Mouse (Mus musculus) embryo, embryonic 11 days (tissue): ENCODE results near the gene Iars2.
"Not testable (repeated sequence)": the region's sequence is repeated elsewhere in the genome, so short reads cannot be mapped to it uniquely, and the experiment has no call there.

ENCODE experiments used
- DNase-seq: peaks from one replicate; pipeline ENCODE4 v3.0.0-alpha.2; 2015

Iars2 gene

GRCm38 (mm10) chr1:185331364-185331763 is 2.2 kb upstream of the Iars2 start:
- DNase-seq: no peak

DNA sequence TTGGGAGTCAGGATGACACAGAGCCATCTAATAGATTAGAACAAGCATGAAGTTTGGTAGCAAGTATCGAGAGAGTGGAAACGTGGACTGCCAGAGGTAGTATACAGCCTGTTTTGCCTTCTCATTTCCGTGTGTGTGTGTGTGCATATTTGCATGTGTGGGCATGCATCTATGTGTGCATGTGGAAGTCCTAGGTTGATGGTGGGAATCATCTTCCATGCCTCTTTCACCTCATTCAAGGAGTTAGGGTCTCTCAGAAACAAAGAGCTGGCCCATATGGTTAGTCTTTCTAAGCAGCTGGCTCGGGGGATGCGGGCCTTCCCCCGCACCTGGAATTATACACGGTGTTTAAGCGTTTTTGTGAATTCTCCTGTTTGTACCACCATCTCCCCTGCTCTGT is 655 bp upstream of the Iars2 start:
- no peak for DNase-seq

GRCm38 (mm10) chr1:185327754-185328345 is 1.3 kb downstream of the Iars2 start:
- not testable (repeated sequence) for DNase-seq

DNA sequence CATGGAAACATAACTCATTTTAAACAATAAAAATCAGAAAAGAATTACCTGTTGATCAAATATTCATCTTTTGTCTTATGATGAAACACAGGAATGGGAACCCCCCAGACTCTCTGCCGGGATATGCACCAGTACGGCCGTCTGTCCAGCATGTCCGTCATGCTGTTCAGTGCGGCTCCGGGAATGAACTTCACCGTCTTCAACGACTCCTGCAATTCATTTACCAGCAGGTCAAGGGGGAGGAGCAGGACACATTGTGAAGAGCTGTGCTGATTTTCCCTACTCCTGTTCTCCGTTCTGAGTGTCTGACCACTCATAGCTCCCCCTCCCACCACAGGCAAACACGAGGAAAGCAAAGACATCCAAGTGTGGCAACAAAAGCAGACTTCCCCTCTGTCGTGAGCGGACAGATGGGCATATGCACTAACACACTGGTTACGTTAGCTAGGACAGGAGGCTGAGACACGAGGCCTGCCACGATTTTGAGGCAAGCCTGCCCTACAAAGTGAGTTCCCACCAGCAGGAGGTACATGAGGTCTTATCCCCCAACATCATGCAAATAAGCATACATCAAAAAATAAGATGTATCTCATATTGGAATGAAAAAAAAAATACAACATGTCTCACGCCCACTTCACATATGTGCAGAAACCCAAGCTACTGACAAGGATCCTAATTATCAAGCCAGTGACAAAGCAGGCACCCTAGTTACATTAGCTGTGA is 13.2 kb downstream of the Iars2 start:
- no peak for DNase-seq

DNA sequence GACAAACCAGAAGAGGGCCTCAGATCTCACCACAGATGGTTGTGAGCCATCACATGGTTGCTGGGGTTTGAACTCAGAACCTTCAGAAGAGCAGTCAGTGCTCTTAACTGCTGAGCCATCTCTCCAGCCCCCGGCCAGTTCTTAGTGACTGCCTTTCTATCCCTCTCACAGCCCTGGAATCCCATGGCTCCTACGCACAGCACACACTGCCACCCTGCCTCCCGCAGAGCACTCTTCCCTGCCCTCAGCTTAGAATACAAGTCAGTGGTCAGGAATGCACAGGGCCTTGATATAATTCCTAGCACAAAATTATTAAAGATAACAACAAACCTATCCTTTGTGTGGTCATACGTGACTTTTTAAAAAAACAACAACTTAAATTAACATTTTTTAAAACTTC is 14.7 kb downstream of the Iars2 start:
- no peak for DNase-seq

DNA sequence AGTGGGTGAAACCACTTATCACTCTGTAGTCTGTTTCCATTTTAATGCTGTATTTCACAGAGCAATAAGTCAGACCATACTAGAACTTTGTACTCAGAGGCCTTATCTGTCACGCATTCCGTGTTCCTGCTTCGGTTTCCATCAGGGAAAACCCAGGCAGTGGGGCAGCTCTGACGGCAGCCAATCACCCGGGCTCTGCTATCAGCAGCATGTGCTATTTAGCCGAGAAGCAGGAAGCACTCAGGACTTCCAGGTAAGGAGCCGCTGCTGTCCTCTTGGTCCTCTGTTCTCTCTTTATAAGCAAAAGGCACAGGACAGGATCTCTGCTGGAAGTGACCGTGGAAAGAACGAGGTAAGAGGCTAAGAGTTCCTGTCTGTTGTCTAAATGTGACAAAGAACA is 17.2 kb downstream of the Iars2 start:
- DNase-seq: no peak

DNA sequence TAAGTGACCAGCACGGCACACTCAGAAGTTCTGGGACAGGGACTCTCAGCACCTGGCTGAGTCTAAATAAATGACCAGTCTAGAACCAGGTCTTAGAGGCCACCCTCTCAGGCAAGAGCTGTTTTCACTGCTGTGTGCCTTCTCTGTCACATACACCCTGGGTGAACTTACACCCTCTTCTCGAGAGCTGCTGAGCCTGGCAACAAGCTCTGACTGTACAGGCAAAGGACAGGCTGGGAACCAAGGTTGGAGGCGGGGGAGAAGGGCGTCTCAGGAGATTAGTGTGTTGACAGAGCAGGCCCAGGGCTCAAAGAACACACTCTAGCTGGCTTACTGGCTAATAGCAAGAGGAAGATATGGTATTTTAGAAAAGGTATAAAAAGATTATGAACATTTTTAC is 20.3 kb downstream of the Iars2 start:
- DNase-seq: no peak

DNA sequence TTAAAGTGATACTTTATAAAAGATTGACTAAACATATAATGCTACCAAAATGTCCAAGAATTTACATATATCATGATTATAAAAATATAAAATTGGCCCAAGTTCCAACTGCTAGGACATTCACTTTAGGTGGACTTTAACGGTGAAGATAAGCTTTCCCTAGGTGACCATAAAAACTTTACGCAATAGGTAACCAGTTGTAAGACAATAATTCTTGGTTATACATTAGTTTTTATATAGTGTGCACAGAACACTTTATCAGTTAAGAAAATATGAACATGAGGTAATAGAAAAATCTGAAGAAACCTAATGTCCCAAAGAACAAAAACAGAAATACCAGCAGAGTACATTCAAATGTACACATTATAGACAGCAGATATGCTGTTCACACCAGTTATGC is 20.9 kb downstream of the Iars2 start:
- no peak for DNase-seq

GRCm38 (mm10) chr1:185307645-185308044 is 21.6 kb downstream of the Iars2 start:
- no peak for DNase-seq

GRCm38 (mm10) chr1:185306836-185307235 is 22.4 kb downstream of the Iars2 start:
- no peak for DNase-seq

GRCm38 (mm10) chr1:185302816-185303215 is 26.4 kb downstream of the Iars2 start:
- no peak for DNase-seq

GRCm38 (mm10) chr1:185298496-185298895 is 30.7 kb downstream of the Iars2 start:
- no peak for DNase-seq

DNA sequence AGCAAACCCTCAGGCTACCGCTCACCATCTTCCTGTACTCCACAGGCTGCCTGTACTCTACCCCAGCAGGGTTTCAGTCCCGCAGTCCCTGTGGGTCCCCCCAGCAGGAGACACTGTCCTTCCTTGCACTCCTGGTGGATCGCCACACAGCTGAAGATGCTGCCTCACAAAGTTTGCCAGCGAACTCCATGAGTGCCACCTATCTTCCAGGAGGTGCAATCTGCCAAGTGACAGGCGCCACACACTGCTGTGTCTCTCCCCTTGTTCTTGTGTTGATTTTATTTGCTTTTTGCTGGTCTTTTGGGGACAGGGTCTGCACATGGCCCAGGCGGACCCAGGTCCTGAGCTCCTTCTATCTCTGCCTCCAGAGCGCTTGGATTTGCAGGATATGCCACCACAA is 32.3 kb downstream of the Iars2 start:
- no peak for DNase-seq

DNA sequence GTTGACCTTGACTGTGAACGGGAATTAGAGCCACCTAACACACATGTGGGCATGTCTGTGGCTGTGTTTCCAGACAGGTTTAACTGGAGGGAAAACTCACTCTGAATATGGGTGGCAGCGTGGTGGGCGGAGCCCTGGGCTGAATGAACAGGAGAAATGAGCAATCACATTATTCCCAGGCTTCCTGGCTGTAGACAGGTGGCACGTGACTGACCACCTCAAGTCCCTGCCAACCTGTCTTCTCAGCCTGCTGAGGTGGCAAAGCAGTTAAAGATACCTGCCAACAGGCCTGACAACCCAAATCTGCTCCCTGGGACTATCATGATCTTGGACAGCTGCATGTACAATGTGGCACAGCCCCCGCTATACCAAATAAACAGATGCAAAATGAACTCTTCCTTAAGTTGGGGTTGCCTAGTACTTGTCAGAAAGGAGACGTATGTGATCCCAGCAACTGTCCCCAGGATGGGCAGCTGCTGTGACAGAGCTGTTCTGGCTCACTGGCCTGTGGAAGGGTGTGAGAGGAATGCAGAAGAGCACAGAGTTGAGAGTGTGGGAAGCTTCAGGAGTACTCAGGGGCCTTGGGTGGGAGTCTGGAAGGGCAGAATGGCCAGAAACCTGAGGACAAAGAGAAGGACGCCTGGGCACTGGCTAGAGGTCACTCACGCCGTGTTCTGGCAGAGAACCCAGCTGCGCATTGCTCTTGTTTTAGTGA is 36.4 kb downstream of the Iars2 start:
- DNase-seq: no peak

GRCm38 (mm10) chr1:185291336-185291735 is 37.9 kb downstream of the Iars2 start:
- no peak for DNase-seq

DNA sequence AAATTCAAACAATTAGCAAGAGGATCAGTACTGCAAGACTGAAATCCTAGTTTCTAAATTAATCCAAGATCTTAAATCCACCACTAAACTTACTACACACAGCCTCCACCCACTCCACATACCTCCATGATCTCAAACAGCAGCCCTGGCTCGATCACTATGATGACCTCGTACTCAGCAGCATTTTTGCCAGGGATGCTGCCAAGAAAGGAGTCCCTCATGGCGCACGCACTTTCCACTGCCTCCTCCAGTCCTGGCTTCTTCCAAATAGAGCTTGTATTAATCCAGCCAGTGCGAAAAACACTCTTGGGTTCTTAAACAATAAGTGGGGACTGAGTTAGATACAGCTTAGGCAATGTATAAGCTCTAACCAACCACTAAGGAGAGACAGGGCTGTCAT is 40.0 kb downstream of the Iars2 start:
- no peak for DNase-seq

DNA sequence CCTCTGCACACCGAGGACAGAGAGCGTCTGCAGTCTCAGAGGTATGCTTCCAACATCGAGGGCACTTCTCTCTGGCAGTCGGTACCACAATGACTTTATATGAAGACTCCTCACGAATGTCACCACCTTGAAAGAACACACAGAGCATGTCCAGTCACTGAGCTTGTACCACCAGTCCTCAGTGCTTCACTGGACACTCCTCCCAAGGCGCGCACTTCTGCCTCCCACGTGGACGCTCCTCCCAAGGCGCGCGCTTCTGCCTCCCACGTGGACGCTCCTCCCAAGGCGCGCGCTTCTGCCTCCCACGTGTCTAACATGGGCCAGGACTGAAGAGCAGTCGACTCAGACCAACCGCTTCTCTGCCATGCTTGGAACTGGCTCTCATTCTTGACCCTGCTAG is 42.1 kb downstream of the Iars2 start:
- DNase-seq: no peak

DNA sequence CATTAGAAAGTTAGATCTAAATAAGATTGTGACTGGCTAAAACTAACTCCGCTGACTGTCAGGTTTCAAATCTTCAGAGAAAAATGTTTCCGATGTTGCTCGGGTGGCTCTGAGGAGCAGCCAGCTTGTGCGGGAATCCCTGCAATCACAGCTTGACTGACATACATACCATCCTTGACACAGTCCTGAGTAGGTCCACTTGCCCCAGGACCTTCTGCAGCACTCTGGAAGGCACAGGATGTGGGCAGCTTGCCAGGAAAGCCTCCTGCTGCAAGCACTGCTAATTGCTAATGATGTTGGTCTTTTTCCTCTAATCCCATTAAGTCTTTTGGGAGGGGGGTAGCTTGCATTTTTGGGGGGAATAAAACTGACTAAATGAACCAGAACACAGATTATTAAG is 44.0 kb downstream of the Iars2 start:
- DNase-seq: no peak

DNA sequence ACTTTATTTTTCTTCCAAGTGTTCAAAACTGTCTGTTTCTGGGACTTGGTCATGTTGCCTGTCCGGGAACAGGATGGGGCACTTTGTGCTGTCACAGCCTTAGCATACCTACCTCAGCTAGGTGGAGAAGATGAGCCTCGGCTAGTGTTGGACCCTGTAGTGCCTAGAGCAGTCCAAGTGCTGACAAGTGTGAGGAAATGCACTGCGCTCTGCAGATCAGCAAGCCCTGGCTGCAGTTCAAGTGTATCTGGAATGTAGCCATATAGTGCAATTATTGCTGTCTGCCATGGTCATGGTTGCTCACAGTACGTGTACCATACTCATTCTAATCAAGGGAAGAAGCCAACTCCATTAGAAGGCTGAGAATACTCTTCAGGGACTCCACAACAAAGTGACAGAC is 44.5 kb downstream of the Iars2 start:
- no peak for DNase-seq

DNA sequence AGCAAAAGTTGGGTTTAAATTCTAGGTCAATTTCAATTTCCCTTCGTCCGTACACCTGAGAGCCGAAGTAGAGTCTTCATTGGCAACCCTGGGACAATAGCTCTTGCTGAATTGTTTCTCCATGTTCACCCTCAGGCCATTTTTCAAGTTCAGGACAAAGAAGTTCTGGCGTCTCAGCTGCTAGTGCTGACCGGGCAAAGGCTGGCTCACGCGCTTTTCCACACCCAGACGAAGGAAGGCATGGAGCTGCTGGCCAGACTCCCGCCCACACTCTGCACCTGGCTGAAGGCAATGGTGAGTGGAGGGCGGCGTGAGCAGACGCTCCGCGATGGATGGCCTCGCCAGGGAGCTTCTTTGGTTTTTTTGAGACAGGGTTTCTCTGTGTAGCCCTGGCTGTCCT is 45.9 kb downstream of the Iars2 start:
- no peak for DNase-seq

- DNase-seq: no peak
Observed at GRCm38 (mm10) chr1:185282846-185283245, 46.4 kb downstream of the Iars2 start.

DNA sequence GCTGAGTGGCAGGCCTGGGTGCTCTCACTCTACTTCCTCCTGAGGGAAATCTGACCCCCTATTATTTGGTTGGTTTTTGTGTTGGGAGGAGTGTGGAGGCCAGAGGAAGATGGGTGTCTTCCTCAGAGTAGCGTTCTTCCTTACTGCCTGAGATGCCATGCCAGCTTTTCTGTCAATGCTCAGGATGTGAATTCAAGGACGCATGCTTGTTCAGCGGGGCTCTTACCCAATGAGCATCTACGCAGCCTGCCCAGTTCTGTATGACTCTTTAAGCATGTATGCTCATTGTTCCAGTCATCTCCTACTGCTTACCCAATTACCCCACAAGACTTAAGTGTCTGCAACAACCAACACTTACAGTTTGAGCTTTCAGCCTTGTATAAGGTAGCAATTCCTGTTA is 48.6 kb downstream of the Iars2 start:
- no peak for DNase-seq

- DNase-seq: no peak
Observed at GRCm38 (mm10) chr1:185279288-185279687, 49.9 kb downstream of the Iars2 start.

DNA sequence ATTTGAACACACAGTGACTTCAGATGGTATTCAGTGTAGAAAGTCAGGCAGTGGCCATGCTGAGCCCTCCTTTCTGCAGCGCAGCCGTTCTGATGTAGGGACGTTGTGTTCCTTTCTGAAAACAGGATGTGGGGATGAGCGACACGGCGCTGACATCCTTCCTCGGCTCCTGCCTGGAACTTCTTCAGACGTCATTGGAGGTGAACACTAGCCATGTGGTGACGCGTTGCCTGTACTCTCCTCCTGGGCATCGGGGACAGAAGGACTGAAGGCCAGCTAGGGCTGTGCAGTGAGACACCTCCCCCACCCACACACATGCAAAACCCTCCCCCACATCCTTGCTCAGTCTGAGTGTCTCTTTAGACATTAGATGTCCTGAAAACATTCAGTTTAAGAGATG is 52.2 kb downstream of the Iars2 start:
- DNase-seq: no peak
